In the genomic region with DNA sequence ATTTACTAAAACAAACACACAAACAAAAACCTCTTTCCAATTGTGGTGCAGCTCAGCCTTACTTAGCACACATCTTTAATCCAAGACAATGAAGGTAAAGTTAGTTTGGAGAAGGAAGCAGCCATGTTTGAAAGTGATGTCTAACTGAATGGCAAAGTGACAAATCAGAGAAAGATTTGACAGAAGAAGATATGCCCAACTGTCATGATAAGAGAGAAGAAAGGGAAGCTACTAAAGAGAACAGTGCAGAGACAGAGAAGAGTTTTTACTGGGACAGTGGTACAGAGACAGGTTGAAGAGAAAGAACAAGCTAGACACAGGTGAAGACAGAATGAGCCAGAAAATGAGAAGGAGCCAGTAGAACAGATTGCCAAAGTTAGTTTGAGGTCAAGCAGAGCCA, we compare ENCODE assay signal across 18 mouse cellular contexts.
"Had no signal": no experiment of that assay in that cellular context is flagged by ENCODE, and none has a peak within 500 bp of the region (broad histone marks: within the 10 kb centered on the region; RNA-seq: fewer than 3 reads in every experiment).

No protein-coding gene starts in this region.

- H3K36me3 ChIP-seq: midbrain, embryonic 13.5 days; midbrain, embryonic 15.5 days; neural tube, embryonic 12.5 days had no signal

- H3K4me3 ChIP-seq: megakaryocyte, embryonic 14.5 days; midbrain, embryonic 13.5 days; midbrain, embryonic 15.5 days; neural tube, embryonic 12.5 days had no signal

- H3K9me3 ChIP-seq: megakaryocyte, embryonic 14.5 days; midbrain, embryonic 13.5 days; midbrain, embryonic 15.5 days; neural tube, embryonic 12.5 days had no signal

- DNase-seq: lung, adult 18-20 months; lung, embryonic 14.5 days; lung, postnatal 14 days; lung, postnatal 36 days; retina, postnatal 1 day; right cerebral cortex, adult 18-20 months; right cerebral cortex, postnatal 25 days; right cerebral cortex, postnatal 4 days; spleen, adult 18-20 months; thymus, adult 18-20 months; thymus, postnatal 14 days; thymus, postnatal 36 days had no signal

- H3K9ac ChIP-seq: lung, embryonic 14.5 days; midbrain, embryonic 13.5 days; midbrain, embryonic 15.5 days; neural tube, embryonic 12.5 days had no signal

- H3K4me2 ChIP-seq: lung, embryonic 14.5 days; midbrain, embryonic 11.5 days; midbrain, embryonic 13.5 days; midbrain, embryonic 15.5 days; neural tube, embryonic 12.5 days had no signal

- ATAC-seq: midbrain, embryonic 13.5 days; midbrain, embryonic 15.5 days had no signal

- H3K27me3 ChIP-seq: megakaryocyte, embryonic 14.5 days; midbrain, embryonic 13.5 days; midbrain, embryonic 15.5 days; neural tube, embryonic 12.5 days had no signal

- H3K27ac ChIP-seq: macrophage; midbrain, embryonic 13.5 days; midbrain, embryonic 15.5 days; neural tube, embryonic 12.5 days had no signal
